Mouse (Mus musculus) olfactory bulb, adult 2 months (tissue): ENCODE measurements at regions not wholly inside any gene's neighbourhood (a gene's known extent, or its start where the extent isn't known, plus 50 kb on each side); places are given as distances from the start of the nearest gene placed in this dataset.

Source experiments
- CTCF ChIP-seq: fragments of 200-500 bp; IDR thresholded peaks from 2 replicates; pipeline ENCODE4 v1.5.1; 2012; ENCODE audit warnings: low read depth, mild to moderate bottlenecking, low read length, moderate library complexity; ENCODE audit not compliant: insufficient read depth
- POLR2A ChIP-seq: fragments of 200-500 bp; IDR thresholded peaks from 2 replicates; pipeline ENCODE4 v1.6.1; 2012; ENCODE audit warnings: mild to moderate bottlenecking, low read depth, low read length, moderate library complexity; ENCODE audit not compliant: insufficient read depth

DNA sequence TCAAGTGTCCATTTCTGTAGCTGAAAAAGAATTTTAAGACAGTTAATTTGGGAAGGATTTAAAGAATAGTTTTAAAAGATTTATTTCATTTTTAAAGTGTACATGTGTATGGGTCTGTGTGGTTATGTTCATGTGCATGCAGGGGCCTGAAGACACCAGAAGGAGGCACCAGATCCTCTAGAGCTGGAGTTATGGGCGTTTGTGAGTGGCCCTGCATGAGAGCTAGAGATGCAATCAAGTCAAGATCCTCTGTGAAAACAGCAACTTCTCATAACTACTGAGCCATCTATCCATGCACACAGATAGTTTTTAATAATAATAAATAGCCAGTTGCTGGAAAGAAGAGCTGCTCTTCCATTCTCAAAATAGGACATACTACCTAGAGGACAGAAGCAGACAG, 452.4 kb downstream of the Lmo4 start:
- TF ChIP-seq POLR2A (no peak), CTCF (no peak)
